Mouse (Mus musculus): ENCODE results near the gene Amy2a1. TPM values are rescaled to one million over a fixed set of nuclear protein-coding genes. Genes with fewer than 3 reads are reported as not detected.
"Not testable (repeated sequence)": the region's sequence is repeated elsewhere in the genome, so short reads cannot be mapped to it uniquely, and the experiment has no call there.

The Amy2a1 gene
- total RNA-seq (2021): not detected
- long read RNA-seq, experiment 1: 0 reads
- long read RNA-seq, experiment 2: 0 reads

GRCm38 (mm10) chr3:113532328-113532727, at the start of gene Amy2a1:
Gene Amy2a1, minus strand, starts transcription at chr3:113532428.
- not testable (repeated sequence) for DNase-seq (ENCODE audit: low spot score in 2 of 2)

DNA sequence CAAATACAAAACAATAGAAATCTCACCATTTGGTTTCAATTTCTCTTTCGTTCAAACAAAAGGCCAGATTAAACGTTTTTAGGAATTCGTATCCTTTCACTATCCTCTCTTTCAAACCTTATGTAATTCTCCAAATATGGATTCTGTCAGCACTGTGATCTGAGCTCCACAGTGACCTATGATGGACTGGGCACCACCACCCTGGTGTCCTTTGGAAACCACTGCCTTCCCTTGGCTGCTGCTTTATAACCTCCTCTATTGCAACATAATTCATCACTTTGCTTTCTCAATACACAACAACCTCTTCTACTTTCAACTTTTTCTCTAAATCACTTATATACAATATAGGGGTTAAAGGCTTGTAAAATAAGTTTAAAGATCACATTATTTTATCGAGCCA, 42.4 kb upstream of the Amy2a1 start:
- DNase-seq (ENCODE audit: low spot score in 2 of 2): no peak

- no peak for DNase-seq (ENCODE audit: low spot score in 2 of 2)
These were observed 41.9 kb upstream of the Amy2a1 start for GRCm38 (mm10) chr3:113574138-113574537.

DNA sequence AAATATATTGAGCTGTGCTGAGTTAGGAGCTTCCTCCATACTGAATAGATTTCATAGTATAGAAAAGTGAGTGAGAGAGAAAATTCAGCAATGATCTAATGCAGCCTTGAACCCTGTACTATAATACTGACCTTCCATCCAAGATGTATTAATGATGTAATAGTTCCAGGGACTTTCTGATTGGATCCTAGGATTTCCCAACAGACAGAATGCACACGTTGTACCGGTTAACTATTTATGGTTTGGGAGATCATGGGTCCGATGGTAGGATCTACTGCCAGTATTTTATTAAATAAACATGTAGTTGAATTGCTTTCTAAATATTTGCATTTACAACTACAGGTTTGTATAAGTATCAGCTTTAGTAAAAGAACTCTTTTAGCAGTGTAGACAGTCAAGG, 39.9 kb upstream of the Amy2a1 start:
- no peak for DNase-seq (ENCODE audit: low spot score in 2 of 2)

DNA sequence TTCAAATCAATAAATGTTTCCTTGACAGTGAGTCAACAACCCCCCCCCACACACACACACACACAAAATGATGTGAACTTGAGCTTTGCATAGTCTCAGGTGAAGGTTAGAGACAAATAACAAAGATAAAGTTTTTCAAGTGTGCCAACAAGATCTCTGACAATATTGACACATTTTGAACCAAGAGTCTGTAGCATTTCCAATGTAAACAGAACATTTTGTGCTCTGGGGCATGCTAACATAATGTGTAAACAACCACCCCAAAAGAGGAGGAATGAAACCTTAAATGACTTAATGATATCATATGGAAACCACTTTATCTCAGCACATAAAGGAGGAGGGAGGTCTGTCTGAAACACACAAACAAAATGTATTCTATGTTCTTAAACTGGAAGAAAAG, 7.5 kb upstream of the Amy2a1 start:
- DNase-seq (ENCODE audit: low spot score in 2 of 2): no peak

Other genes with a start within 250 kb of the Amy2a1 start
- gene Amy2a4, start 241.0 kb downstream of the Amy2a1 start, total RNA-seq (2021): not detected
- not detected for gene Amy2a3, start 208.4 kb downstream of the Amy2a1 start, total RNA-seq (2021)
- gene Amy2a2, start 175.8 kb downstream of the Amy2a1 start, total RNA-seq (2021): not detected
- under 1 TPM; 0.41 to 0.81 TPM for gene Amy1, start 74.3 kb upstream of the Amy2a1 start, total RNA-seq (2021)
- gene Rnpc3, start 97.7 kb upstream of the Amy2a1 start, total RNA-seq (2021): 10 to 100 TPM; 11.7 to 19.3 TPM